Mouse (Mus musculus): ENCODE results near the gene Exosc7.

GRCm38 (mm10) chr9:123109188-123109587 lies 3.8 kb upstream of the Exosc7 start:
- TF ChIP-seq CTCF (IDR thresholded peaks at IDR 0.05; ENCODE audit: low read depth, low read length): no peak
- TF ChIP-seq EP300 (IDR thresholded peaks at IDR 0.05; ENCODE audit: insufficient read depth, low read depth, low read length): no peak
- no peak for TF ChIP-seq POLR2A (IDR thresholded peaks at IDR 0.05; ENCODE audit: insufficient read depth, low read length)

Data from ES-Bruce4 (cell line).